Mouse (Mus musculus) olfactory bulb, adult 2 months (tissue): ENCODE data around the gene Helt.

Experiments
- CTCF ChIP-seq: fragments of 200-500 bp; IDR thresholded peaks from 2 replicates; pipeline ENCODE4 v1.5.1; 2012; ENCODE audit warnings: low read depth, mild to moderate bottlenecking, low read length, moderate library complexity; ENCODE audit not compliant: insufficient read depth
- POLR2A ChIP-seq: fragments of 200-500 bp; IDR thresholded peaks from 2 replicates; pipeline ENCODE4 v1.6.1; 2012; ENCODE audit warnings: mild to moderate bottlenecking, low read depth, low read length, moderate library complexity; ENCODE audit not compliant: insufficient read depth

- TF ChIP-seq CTCF (no peak), POLR2A (no peak)
Measured at GRCm38 (mm10) chr8:46294181-46294892, at the start of gene Helt.
